Mouse (Mus musculus) spleen, adult 2 months (tissue): ENCODE data around the gene Hip1r. TPM values are rescaled to one million over a fixed set of nuclear protein-coding genes. Genes with fewer than 3 reads are reported as not detected.
A peak's percentile ranks its signal among the peaks of the same experiment; 100 is the strongest.

ENCODE experiments used
- DNase-seq, 2 experiments: peaks; one replicate each; pipeline versions ENCODE4 v3.0.0 to v3.0.0-alpha.2; 2012 to 2021; ENCODE audit warnings: low spot score in 2 of 2, low read depth in 1 of 2
- H3K27ac ChIP-seq: fragments of 200-500 bp; 2 replicates; pipeline ENCODE4 v1.5.1; 2012; ENCODE audit warnings: low read length, inconsistent platforms; ENCODE audit not compliant: insufficient read depth
- H3K27me3 ChIP-seq: fragments of 200-500 bp; 2 replicates; pipeline ENCODE4 v1.6.1; 2012; ENCODE audit warnings: mild to moderate bottlenecking, moderate library complexity, low read length, inconsistent platforms; ENCODE audit not compliant: control insufficient read depth, insufficient read depth
- H3K36me3 ChIP-seq: fragments of 200-500 bp; 2 replicates; pipeline ENCODE4 v1.6.1; 2012; ENCODE audit warnings: mild to moderate bottlenecking, low read length, inconsistent platforms; ENCODE audit not compliant: control insufficient read depth, insufficient read depth
- H3K4me1 ChIP-seq: fragments of 200-500 bp; 2 replicates; pipeline ENCODE4 v1.6.1; 2011; ENCODE audit warnings: inconsistent platforms; ENCODE audit not compliant: control insufficient read depth, insufficient read depth, insufficient read length
- H3K4me3 ChIP-seq: fragments of 200-500 bp; 2 replicates; pipeline ENCODE4 v1.5.1; 2011; ENCODE audit warnings: mild to moderate bottlenecking, inconsistent platforms; ENCODE audit not compliant: insufficient read depth, insufficient read length; ENCODE audit errors: extremely low read depth
- CTCF ChIP-seq: fragments of 200-500 bp; IDR thresholded peaks from 2 replicates; pipeline ENCODE4 v1.5.1; 2011; ENCODE audit warnings: mild to moderate bottlenecking, inconsistent platforms; ENCODE audit not compliant: insufficient read depth, insufficient read length, insufficient replicate concordance; ENCODE audit errors: extremely low read depth
- POLR2A ChIP-seq: fragments of 200-500 bp; IDR thresholded peaks from 2 replicates; pipeline ENCODE4 v1.6.1; 2011; ENCODE audit warnings: low read depth, low read length, inconsistent platforms
- WGBS: fragments of 180-500 bp; shearing (Covaris S2); methylation state at CpG from one replicate; pipeline ENCODE4 v1.1.7; 2018; 5-methylcytosine and 5-hydroxymethylcytosine counted together
- polyA plus RNA-seq: library from polyadenylated mRNA; depleted of rRNA; stranded (reverse); fragments of >200 nt; gene quantifications from 2 replicates; pipeline ENCODE4 v1.2.3, GENCODE M21; 2012

Gene Hip1r
- polyA plus RNA-seq, 1 experiment = 46.3 TPM

DNA sequence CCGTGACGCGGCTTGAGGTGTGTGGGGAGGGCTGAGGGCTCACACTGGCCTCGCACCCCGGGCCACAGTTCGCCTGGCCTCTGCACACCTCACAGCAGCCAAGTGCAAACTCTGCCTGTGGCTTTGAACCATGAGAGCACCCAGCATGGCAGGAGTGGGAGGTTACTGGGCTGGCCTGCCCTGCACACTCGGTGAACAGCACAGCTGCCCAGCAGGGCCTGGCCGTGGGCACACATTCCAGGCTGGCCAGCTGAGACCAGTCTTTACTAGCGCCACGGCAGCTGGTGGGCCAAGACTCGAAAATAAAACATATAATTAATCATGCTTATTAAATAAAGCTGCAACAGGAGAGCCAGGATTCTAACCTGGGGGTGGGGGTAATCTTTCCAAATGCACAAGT is 32.2 kb downstream of the Hip1r start:
- 87% methylated on average over 11 of the region's 11 CpGs for WGBS
- TF ChIP-seq CTCF = no peak
- TF ChIP-seq POLR2A = no peak
- Histone ChIP-seq H3K36me3 (peaks cover 66% of the 10 kb centered on the region), H3K27me3 (no peaks in the 10 kb centered on the region), H3K4me3 (no peak overlapping the region), H3K27ac (no peak overlapping the region), H3K4me1 (peaks cover 11% of the 10 kb centered on the region; the same call in 1 of the 2 replicates)
- DNase-seq = no peak

DNA sequence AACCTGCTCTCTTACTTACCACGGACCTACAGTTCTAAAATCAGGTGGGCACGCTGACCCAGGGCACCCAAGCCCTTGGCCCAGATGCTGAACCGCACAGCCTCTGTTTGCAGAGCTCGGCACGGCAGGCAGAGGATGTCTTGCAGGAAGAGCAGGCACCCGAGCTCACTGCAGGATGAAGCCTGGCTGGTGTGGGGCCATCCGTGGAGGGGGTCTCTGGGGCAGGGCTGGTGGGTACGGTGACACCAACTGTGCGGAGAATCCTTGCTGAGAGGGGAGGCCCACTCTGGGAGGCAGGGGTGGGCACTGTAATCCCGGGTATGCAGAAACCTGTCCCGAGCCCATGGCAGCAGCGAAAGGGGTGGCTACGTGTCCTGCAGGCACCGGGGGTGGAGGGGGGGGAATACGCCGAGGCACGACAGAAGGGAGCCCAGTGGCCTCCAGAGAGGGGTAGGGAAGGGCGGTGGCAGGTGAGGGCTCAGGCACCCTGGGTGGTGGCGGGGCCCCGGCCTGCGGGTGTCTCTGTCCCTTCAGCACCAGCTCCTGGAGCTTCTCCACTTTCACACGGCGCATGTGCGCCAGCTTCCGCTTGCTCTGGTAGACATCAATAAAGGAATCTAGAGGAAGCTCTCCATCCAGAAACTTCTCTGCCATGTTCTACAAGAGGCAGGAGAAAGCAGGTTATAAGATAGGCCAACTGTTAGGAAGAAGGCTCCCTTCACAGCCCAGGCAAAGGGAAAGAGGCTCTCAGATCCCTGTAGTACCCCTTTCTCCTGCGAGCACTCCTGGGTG is 32.9 kb downstream of the Hip1r start:
- DNase-seq = no peak

DNA sequence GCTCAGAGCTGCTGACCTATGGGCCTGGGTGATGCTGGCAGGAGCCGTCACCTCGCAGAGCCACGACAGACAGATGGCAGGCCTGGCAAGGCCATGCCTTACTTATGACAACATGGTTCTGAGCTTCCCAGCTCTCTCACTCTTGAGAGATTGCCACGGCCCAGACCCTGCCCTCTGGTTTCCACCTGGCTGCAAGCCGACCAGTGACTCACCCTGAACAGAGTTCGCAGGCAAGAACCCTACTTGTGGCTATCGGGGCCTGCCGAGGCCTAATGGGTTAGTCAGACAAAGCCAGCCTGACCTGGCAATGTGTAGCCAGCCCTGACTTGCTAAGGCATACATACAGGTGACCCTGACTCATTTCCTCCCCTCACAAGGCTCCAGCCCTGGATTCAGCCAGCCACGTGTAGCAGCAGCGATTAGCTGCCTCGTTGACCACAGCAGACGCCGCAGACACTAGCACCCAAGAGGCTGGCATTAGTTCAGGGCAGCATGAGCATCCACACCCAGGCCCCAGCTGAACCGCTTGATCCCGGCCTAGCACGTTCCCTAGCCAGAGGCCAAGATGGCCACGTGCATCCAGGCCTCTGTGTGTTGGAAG is 33.6 kb downstream of the Hip1r start:
- DNase-seq = no peak
- no peak overlapping the region for H3K4me3 ChIP-seq
- H3K4me1 ChIP-seq = peaks cover 19% of the 10 kb centered on the region; the same call in 1 of the 2 replicates
- peaks cover 58% of the 10 kb centered on the region for H3K36me3 ChIP-seq
- no peak overlapping the region for H3K27ac ChIP-seq
- no peaks in the 10 kb centered on the region for H3K27me3 ChIP-seq
- no peak for TF ChIP-seq CTCF
- no peak for TF ChIP-seq POLR2A
- WGBS = 92% methylated on average over 17 of the region's 17 CpGs

More for the DNA sequence above, 32.9 kb downstream of the Hip1r start:
- TF ChIP-seq CTCF (no peak), POLR2A (no peak)
- H3K27ac ChIP-seq = no peak overlapping the region
- H3K4me3 ChIP-seq = no peak overlapping the region
- peaks cover 65% of the 10 kb centered on the region for H3K36me3 ChIP-seq
- H3K4me1 ChIP-seq = peaks cover 13% of the 10 kb centered on the region; the same call in 1 of the 2 replicates
- 94% methylated on average over 26 of the region's 26 CpGs for WGBS
- no peaks in the 10 kb centered on the region for H3K27me3 ChIP-seq

DNA sequence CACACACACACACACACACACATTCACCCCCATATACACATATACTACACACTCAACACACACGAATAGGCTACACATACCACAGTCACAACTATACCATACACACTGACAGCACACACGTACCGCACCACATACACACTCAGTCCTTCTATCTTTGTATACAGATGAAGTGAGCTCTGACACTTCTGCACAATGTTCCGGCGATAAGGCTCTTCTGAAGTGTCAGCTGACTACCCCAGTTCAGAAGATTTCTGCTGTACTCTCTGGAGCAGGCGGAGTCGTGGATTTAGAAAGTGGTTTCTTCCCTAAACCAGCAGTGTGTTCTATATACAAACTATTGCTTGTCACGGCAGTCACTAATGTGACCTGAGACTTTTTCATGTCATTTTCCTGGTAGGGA is 36.6 kb downstream of the Hip1r start:
- Histone ChIP-seq H3K27ac (no peak overlapping the region), H3K36me3 (peaks cover 35% of the 10 kb centered on the region), H3K4me3 (no peak overlapping the region), H3K27me3 (no peaks in the 10 kb centered on the region), H3K4me1 (peaks cover 38% of the 10 kb centered on the region; the same call in 1 of the 2 replicates)
- no peak for TF ChIP-seq POLR2A
- no peak for TF ChIP-seq CTCF
- 77% methylated on average over 8 of the region's 8 CpGs for WGBS
- DNase-seq = no peak

DNA sequence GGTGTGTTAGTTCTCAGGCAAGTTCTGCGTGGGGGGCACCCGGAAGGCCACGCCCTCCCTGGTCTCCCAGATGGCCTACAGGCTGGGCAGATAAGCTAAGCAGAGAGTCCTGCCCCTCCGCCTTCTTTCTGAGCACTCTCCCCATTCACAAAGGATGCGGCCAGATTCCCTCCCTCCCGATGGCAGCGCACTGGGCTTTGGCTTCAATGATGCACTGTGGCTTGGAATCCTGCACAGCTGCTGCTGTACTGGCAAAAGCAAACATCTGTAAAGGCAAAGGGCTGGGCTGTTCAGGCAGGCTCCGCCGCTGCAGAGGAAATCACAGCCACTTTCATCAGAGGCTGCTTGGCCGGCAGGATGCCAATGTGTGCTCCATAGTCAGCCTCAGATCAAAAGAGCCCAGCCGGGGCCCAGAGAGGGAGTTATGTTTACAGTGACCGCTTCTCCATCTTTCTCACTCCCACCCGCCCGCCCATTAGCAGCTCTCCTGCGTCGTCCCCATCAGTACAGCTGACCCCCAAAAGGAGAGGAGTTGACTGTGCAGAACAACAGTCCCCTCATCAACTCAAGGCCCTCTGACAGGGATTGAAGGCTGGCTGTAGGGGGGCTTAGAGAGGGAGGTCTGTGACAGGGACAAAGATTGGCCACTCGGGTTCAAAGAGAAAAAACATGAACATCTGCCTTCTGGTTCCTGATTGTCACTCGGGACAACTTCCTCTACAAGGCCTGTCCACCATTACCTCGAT is 37.7 kb downstream of the Hip1r start:
- Histone ChIP-seq H3K27ac (peak overlapping the region; percentile 85), H3K27me3 (no peaks in the 10 kb centered on the region), H3K4me3 (peak overlapping the region; percentile 19), H3K36me3 (peaks cover 26% of the 10 kb centered on the region), H3K4me1 (peaks cover 45% of the 10 kb centered on the region; the same call in 1 of the 2 replicates)
- 25% methylated on average over 19 of the region's 19 CpGs for WGBS
- no peak for DNase-seq
- TF ChIP-seq POLR2A = no peak
- no peak for TF ChIP-seq CTCF

DNA sequence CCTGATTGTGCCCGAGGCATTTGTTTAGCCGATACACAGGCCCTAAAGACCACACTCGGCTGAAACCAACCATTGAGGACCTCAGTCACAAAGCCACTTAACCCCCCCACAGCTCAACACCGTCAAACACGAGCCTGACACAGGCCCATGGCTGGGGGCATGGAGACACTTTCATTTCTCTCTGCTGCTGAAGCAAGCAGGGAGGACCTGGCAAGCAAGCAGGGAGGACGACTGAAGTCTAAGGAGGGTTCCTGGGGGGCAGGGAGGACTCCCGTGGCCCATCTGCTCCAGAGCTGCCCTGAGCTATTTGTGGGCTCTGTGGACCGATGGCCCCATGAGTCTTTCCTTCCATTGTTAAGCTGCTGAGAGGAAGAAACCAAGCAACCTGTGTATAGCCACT is 38.5 kb downstream of the Hip1r start:
- no peak for TF ChIP-seq POLR2A
- no peak for TF ChIP-seq CTCF
- Histone ChIP-seq H3K27ac (peak overlapping the region; percentile 85), H3K36me3 (peaks cover 20% of the 10 kb centered on the region), H3K4me3 (no peak overlapping the region), H3K27me3 (no peaks in the 10 kb centered on the region), H3K4me1 (peaks cover 52% of the 10 kb centered on the region; the same call in 1 of the 2 replicates)
- DNase-seq = peak in 1 of 2 experiments; percentile 45
- 14% methylated on average over 8 of the region's 8 CpGs for WGBS
